Mouse (Mus musculus): ENCODE results near the gene Minpp1.

DNA sequence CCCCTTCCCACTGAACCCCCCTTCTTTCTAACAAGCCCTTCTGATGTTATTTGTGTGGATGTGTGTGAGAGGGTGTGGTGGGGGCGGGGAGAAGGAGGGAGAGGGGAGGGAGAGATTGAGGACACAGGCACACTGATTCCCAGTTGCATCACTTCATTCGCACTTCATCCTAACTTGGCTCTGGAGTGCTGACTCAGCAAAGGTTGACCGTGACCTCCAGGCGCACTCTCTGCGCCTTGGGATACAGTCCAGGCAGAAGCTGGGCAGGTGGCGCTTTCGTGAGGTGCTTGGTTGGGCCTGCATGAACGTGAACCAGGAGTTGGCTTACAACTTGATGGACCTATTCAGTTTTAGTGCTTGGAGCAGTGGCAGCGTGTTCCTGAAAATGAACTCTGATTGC is 22.0 kb downstream of the Minpp1 start:
- TF ChIP-seq POLR2A (IDR thresholded peaks at IDR 0.05; ENCODE audit: low read depth, low read length) (no peak), CTCF (conservative IDR thresholded peaks at IDR 0.05; ENCODE audit: insufficient read depth, insufficient read length, low read depth, low read length) (no peak)
